Mouse (Mus musculus) MEL (cell line): ENCODE measurements around the gene Vps13c. TPM values are rescaled to one million over a fixed set of nuclear protein-coding genes. Genes with fewer than 3 reads are reported as not detected.

Source experiments
- DNase-seq: peaks from one replicate; pipeline ENCODE4 v3.0.0; 2011; ENCODE audit warnings: low read depth, low spot score
- H3K27ac ChIP-seq: 2 replicates; pipeline ENCODE4 v1.5.1; 2012; ENCODE audit warnings: low read depth, mild to moderate bottlenecking, control low read depth, low read length, moderate library complexity; ENCODE audit not compliant: control insufficient read depth
- H3K27me3 ChIP-seq, 2 experiments: fragments of 150-350 bp in 1 of 2; sonication (generic) in 1 of 2; 2 replicates each; pipeline ENCODE4 v1.6.1; 2012; ENCODE audit warnings: low read length in 2 of 2, mild to moderate bottlenecking in 2 of 2, improper control_type of control experiment in 1 of 2, moderate library complexity in 1 of 2; ENCODE audit not compliant: insufficient read depth in 2 of 2, control insufficient read depth in 1 of 2
- H3K36me3 ChIP-seq, 2 experiments: 2 replicates each; pipeline ENCODE4 v1.6.1; 2012 to 2014; ENCODE audit warnings: low read length in 2 of 2, improper control_type of control experiment in 1 of 2, inconsistent platforms in 1 of 2, mild to moderate bottlenecking in 1 of 2; ENCODE audit not compliant: insufficient read depth in 2 of 2, control insufficient read depth in 1 of 2
- H3K4me1 ChIP-seq, 2 experiments: fragments of 150-350 bp in 1 of 2; sonication (generic) in 1 of 2; 2 replicates each; pipeline ENCODE4 v1.6.1; 2012; ENCODE audit warnings: low read length in 2 of 2, improper control_type of control experiment in 1 of 2, mild to moderate bottlenecking in 1 of 2; ENCODE audit not compliant: insufficient read depth in 2 of 2, control insufficient read depth in 1 of 2
- H3K4me3 ChIP-seq, 2 experiments: fragments of 150-350 bp in 1 of 2; sonication (generic) in 1 of 2; 2 replicates each; pipeline ENCODE4 v1.5.1; 2012; ENCODE audit warnings: low read depth in 2 of 2, low read length in 2 of 2, mild to moderate bottlenecking in 2 of 2, moderate library complexity in 2 of 2, control low read depth in 1 of 2, improper control_type of control experiment in 1 of 2; ENCODE audit not compliant: control insufficient read depth in 1 of 2, insufficient read depth in 1 of 2
- H3K79me2 ChIP-seq: 2 replicates; pipeline ENCODE4 v1.6.1; 2012; ENCODE audit warnings: mild to moderate bottlenecking, low read length, moderate library complexity; ENCODE audit not compliant: control insufficient read depth, poor library complexity, insufficient read depth
- H3K9ac ChIP-seq: 2 replicates; pipeline ENCODE4 v1.6.1; 2012; ENCODE audit warnings: low read depth, mild to moderate bottlenecking, control low read depth, low read length, moderate library complexity; ENCODE audit not compliant: control insufficient read depth, poor library complexity, severe bottlenecking
- H3K9me3 ChIP-seq: fragments of 150-350 bp; sonication (generic); replicated peaks from 2 replicates; pipeline ENCODE4 v1.6.1; 2012; ENCODE audit warnings: mild to moderate bottlenecking, low read length, improper control_type of control experiment, moderate library complexity; ENCODE audit not compliant: insufficient read depth
- CHD1 ChIP-seq: IDR thresholded peaks from 2 replicates; pipeline ENCODE4 v1.6.1; 2012; ENCODE audit warnings: low read depth, mild to moderate bottlenecking, inconsistent platforms, low read length, improper control_type of control experiment
- E2F4 ChIP-seq: IDR thresholded peaks from 2 replicates; pipeline ENCODE4 v1.6.1; 2011; ENCODE audit warnings: low read depth, low read length, improper control_type of control experiment, borderline replicate concordance
- EP300 ChIP-seq, 2 experiments: IDR thresholded peaks; 2 replicates each; pipeline ENCODE4 v1.6.1; 2011; ENCODE audit warnings: improper control_type of control experiment in 2 of 2, low read length in 2 of 2, low read depth in 1 of 2, mild to moderate bottlenecking in 1 of 2
- GABPA ChIP-seq: IDR thresholded peaks from 2 replicates; pipeline ENCODE4 v1.6.1; 2012; ENCODE audit warnings: low read depth, mild to moderate bottlenecking, inconsistent platforms, low read length, improper control_type of control experiment, moderate library complexity
- JUND ChIP-seq: IDR thresholded peaks from 2 replicates; pipeline ENCODE4 v1.6.1; 2011; ENCODE audit warnings: low read depth, mild to moderate bottlenecking, improper control_type of control experiment, low read length
- MEF2A ChIP-seq: IDR thresholded peaks from 2 replicates; pipeline ENCODE4 v1.6.1; 2014; ENCODE audit warnings: low read depth, mild to moderate bottlenecking, inconsistent platforms, low read length, improper control_type of control experiment; ENCODE audit not compliant: poor library complexity, insufficient replicate concordance, severe bottlenecking; ENCODE audit errors: extremely low read depth
- MXI1 ChIP-seq: IDR thresholded peaks from 2 replicates; pipeline ENCODE4 v1.6.1; 2011; ENCODE audit warnings: mild to moderate bottlenecking, low read depth, low read length, improper control_type of control experiment
- MYB ChIP-seq: IDR thresholded peaks from 2 replicates; pipeline ENCODE4 v1.6.1; 2011; ENCODE audit warnings: mild to moderate bottlenecking, low read depth, low read length, improper control_type of control experiment
- MYC ChIP-seq: IDR thresholded peaks from 2 replicates; pipeline ENCODE4 v1.6.1; 2011; ENCODE audit warnings: low read depth, mild to moderate bottlenecking, low read length, improper control_type of control experiment, moderate library complexity
- NELFE ChIP-seq: IDR thresholded peaks from 2 replicates; pipeline ENCODE4 v1.6.1; 2011; ENCODE audit warnings: low read depth, low read length, improper control_type of control experiment
- POLR2A ChIP-seq, 2 experiments: IDR thresholded peaks; 2 replicates each; pipeline ENCODE4 v1.6.1; 2011 to 2012; ENCODE audit warnings: low read length in 2 of 2, mild to moderate bottlenecking in 2 of 2, control low read depth in 1 of 2, improper control_type of control experiment in 1 of 2, low read depth in 1 of 2, moderate library complexity in 1 of 2; ENCODE audit not compliant: control insufficient read depth in 1 of 2, insufficient read depth in 1 of 2, poor library complexity in 1 of 2
- POLR2AphosphoS2 ChIP-seq: IDR thresholded peaks from 2 replicates; pipeline ENCODE4 v1.6.1; 2011; ENCODE audit warnings: low read length, improper control_type of control experiment
- SMC3 ChIP-seq: IDR thresholded peaks from 2 replicates; pipeline ENCODE4 v1.6.1; 2011; ENCODE audit warnings: low read depth, low read length, improper control_type of control experiment
- TAL1 ChIP-seq: IDR thresholded peaks from 2 replicates; pipeline ENCODE4 v1.6.1; 2012; ENCODE audit warnings: mild to moderate bottlenecking, inconsistent platforms, low read length, moderate library complexity, mixed read lengths
- TBP ChIP-seq: IDR thresholded peaks from 2 replicates; pipeline ENCODE4 v1.8.0; 2011; ENCODE audit warnings: low read depth, low read length, improper control_type of control experiment
- TCF12 ChIP-seq: IDR thresholded peaks from 2 replicates; pipeline ENCODE4 v1.6.1; 2014; ENCODE audit warnings: low read depth, mild to moderate bottlenecking, inconsistent platforms, low read length, improper control_type of control experiment, moderate library complexity
- UBTF ChIP-seq: IDR thresholded peaks from 2 replicates; pipeline ENCODE4 v1.6.1; 2012; ENCODE audit warnings: low read depth, mild to moderate bottlenecking, inconsistent platforms, low read length, improper control_type of control experiment, moderate library complexity, borderline replicate concordance; ENCODE audit not compliant: insufficient read depth
- USF1 ChIP-seq: IDR thresholded peaks from 2 replicates; pipeline ENCODE4 v1.6.1; 2014; ENCODE audit warnings: low read depth, mild to moderate bottlenecking, inconsistent platforms, low read length, improper control_type of control experiment, moderate library complexity
- USF2 ChIP-seq, 2 experiments: IDR thresholded peaks; 2 replicates each; pipeline ENCODE4 v1.6.1; 2011 to 2012; ENCODE audit warnings: improper control_type of control experiment in 2 of 2, low read length in 2 of 2, borderline replicate concordance in 1 of 2, inconsistent platforms in 1 of 2, low read depth in 1 of 2, mild to moderate bottlenecking in 1 of 2; ENCODE audit not compliant: insufficient read depth in 1 of 2
- ZC3H11A ChIP-seq: IDR thresholded peaks from 2 replicates; pipeline ENCODE4 v1.6.1; 2012; ENCODE audit warnings: low read depth, mild to moderate bottlenecking, inconsistent platforms, low read length, improper control_type of control experiment
- ZKSCAN1 ChIP-seq: IDR thresholded peaks from 2 replicates; pipeline ENCODE4 v1.6.1; 2012; ENCODE audit warnings: low read depth, mild to moderate bottlenecking, inconsistent platforms, low read length, improper control_type of control experiment, moderate library complexity
- ZMIZ1 ChIP-seq: IDR thresholded peaks from 2 replicates; pipeline ENCODE4 v1.6.1; 2012; ENCODE audit warnings: low read depth, mild to moderate bottlenecking, inconsistent platforms, low read length, improper control_type of control experiment, moderate library complexity
- polyA plus RNA-seq, 2 experiments: library from polyadenylated mRNA; stranded (reverse) in 1 of 2; unstranded in 1 of 2; fragments of >175 nt in 1 of 2; fragments of >200 nt in 1 of 2; gene quantifications; 2 replicates each; pipeline versions ENCODE4 v1.2.1 to v1.2.4; 2012; ENCODE audit warnings: low replicate concordance in 2 of 2, low read depth in 1 of 2; ENCODE audit not compliant: insufficient read length in 2 of 2, insufficient read depth in 1 of 2, missing spikeins in 1 of 2
- total RNA-seq: library from RNA; depleted of rRNA; stranded (reverse); fragments of 300-350 nt; gene quantifications from 2 replicates; pipeline ENCODE4 v1.2.3, GENCODE M21; 2012

Gene Vps13c
- total and polyA plus RNA-seq, 3 experiments, result 14.6 to 28.3 TPM; not detected in 1

- no peaks in the 10 kb centered on the region for H3K36me3 ChIP-seq
- no peaks in the 10 kb centered on the region for H3K27me3 ChIP-seq
- H3K4me1 ChIP-seq, result no peaks in the 10 kb centered on the region
- no peaks in the 10 kb centered on the region for H3K79me2 ChIP-seq
- no peak overlapping the region for H3K9ac ChIP-seq
- H3K27ac ChIP-seq, result no peak overlapping the region
- no peak for TF ChIP-seq TAL1
- TF ChIP-seq USF1, result no peak
- no peak for TF ChIP-seq MXI1
- TF ChIP-seq POLR2A (IDR thresholded peaks at IDR 0.05; ENCODE audit: control insufficient read depth in 1 of 2, insufficient read depth in 1 of 2, low read depth in 1 of 2, low read length in 2 of 2, poor library complexity in 1 of 2), result no peak
- TF ChIP-seq ZMIZ1, result no peak
- no peak for TF ChIP-seq NELFE
- TF ChIP-seq CHD1, result no peak
- no peak for TF ChIP-seq JUND
- TF ChIP-seq UBTF, result no peak
- TF ChIP-seq SMC3, result no peak
- TF ChIP-seq USF2 (IDR thresholded peaks at IDR 0.05; ENCODE audit: borderline replicate concordance in 1 of 2, insufficient read depth in 1 of 2, low read depth in 1 of 2, low read length in 2 of 2), result no peak
- TF ChIP-seq POLR2AphosphoS2, result no peak
- DNase-seq, result no peak
- no peaks in the 10 kb centered on the region for H3K9me3 ChIP-seq
- H3K4me3 ChIP-seq, result no peak overlapping the region
Measured at GRCm38 (mm10) chr9:67937286-67937685, 97.1 kb downstream of the Vps13c start.

- Histone ChIP-seq H3K9me3 (no peaks in the 10 kb centered on the region), H3K79me2 (no peaks in the 10 kb centered on the region), H3K27ac (no peak overlapping the region), H3K4me1 (no peaks in the 10 kb centered on the region), H3K36me3 (no peaks in the 10 kb centered on the region; a peak in 2 of 4 replicates), H3K9ac (no peak overlapping the region), H3K27me3 (no peaks in the 10 kb centered on the region), H3K4me3 (no peak overlapping the region)
- TF ChIP-seq GABPA, result no peak
- no peak for TF ChIP-seq MYB
- no peak for TF ChIP-seq USF2 (IDR thresholded peaks at IDR 0.05; ENCODE audit: borderline replicate concordance in 1 of 2, insufficient read depth in 1 of 2, low read depth in 1 of 2, low read length in 2 of 2)
- TF ChIP-seq TBP, result no peak
- no peak for TF ChIP-seq E2F4
- TF ChIP-seq CHD1, result no peak
- TF ChIP-seq EP300 (IDR thresholded peaks at IDR 0.05; ENCODE audit: low read depth in 1 of 2, low read length in 2 of 2), result no peak
- TF ChIP-seq MYC, result no peak
- no peak for TF ChIP-seq ZKSCAN1
- no peak for TF ChIP-seq TAL1
- no peak for TF ChIP-seq MXI1
- TF ChIP-seq ZC3H11A, result no peak
- no peak for TF ChIP-seq MEF2A
- TF ChIP-seq TCF12, result no peak
- no peak for DNase-seq
Measured at GRCm38 (mm10) chr9:67955466-67956010, 115.3 kb downstream of the Vps13c start.
